9 mouse cellular contexts compared by ENCODE assay signal in the genomic region with DNA sequence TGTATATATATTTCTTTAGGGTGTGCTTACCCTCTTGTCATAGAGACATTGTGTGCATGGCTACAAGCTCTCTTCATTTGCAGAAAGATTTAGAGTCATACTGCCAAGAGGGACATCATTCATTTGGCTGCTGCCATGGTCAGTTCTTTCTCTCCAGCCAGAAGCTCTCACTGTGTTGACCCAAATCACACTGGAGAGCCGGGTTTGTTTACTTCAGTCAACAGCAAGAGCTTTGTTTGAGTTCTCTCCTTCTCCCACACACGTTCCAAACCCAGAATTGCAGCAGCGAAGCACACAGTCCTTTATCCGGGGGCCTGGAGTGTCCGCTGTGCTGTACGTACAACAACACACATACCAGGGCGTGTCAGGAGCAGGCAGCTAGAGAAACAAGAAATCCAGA.
DNase-seq lines count a peak whose midpoint lies in the region; ATAC-seq and TF ChIP-seq lines count a peak whose summit lies in the region.
"Had no signal": no experiment of that assay in that cellular context is flagged by ENCODE, and none has a peak within 500 bp of the region (broad histone marks: within the 10 kb centered on the region; RNA-seq: fewer than 3 reads in every experiment).

No protein-coding gene starts in this region.

- H3K4me3 ChIP-seq in kidney, embryonic 15.5 days (replicated peaks): no peak overlapping the region
- H3K4me3 ChIP-seq in lung, embryonic 14.5 days (ENCODE audit: low read depth, low read length): no peak overlapping the region

- no peaks in the 10 kb centered on the region for H3K36me3 ChIP-seq in kidney, embryonic 15.5 days
- no peaks in the 10 kb centered on the region for H3K36me3 ChIP-seq in lung, embryonic 14.5 days (ENCODE audit: insufficient read depth)

- no peak for TF ChIP-seq CTCF in lung, embryonic 14.5 days (IDR thresholded peaks at IDR 0.05; ENCODE audit: low read depth)

- peaks cover 35% of the 10 kb centered on the region for H3K4me1 ChIP-seq in kidney, embryonic 15.5 days
- peaks cover 16% of the 10 kb centered on the region for H3K4me1 ChIP-seq in lung, embryonic 14.5 days (ENCODE audit: insufficient read depth)

- no peak overlapping the region for H3K4me2 ChIP-seq in kidney, embryonic 15.5 days
- no peak overlapping the region for H3K4me2 ChIP-seq in lung, embryonic 14.5 days

- peak overlapping the region; percentile 54; the same call in 1 of the 2 replicates for H3K27ac ChIP-seq in kidney, embryonic 15.5 days
- no peak overlapping the region for H3K27ac ChIP-seq in lung, embryonic 14.5 days (ENCODE audit: low read depth)
- H3K27ac ChIP-seq: macrophage had no signal

- no peaks in the 10 kb centered on the region for H3K27me3 ChIP-seq in kidney, embryonic 15.5 days
- H3K27me3 ChIP-seq in lung, embryonic 14.5 days (ENCODE audit: insufficient read depth, low read length): no peaks in the 10 kb centered on the region

- H3K9me3 ChIP-seq in kidney, embryonic 15.5 days (replicated peaks): no peaks in the 10 kb centered on the region
- no peaks in the 10 kb centered on the region for H3K9me3 ChIP-seq in lung, embryonic 14.5 days (ENCODE audit: low read depth, low read length)

- ATAC-seq in kidney, embryonic 15.5 days (replicated peaks; ENCODE audit: low FRiP score): no peak
- peak; percentile 26; the same call in 1 of the 2 replicates for ATAC-seq in lung, embryonic 14.5 days (ENCODE audit: insufficient read depth)

- H3K9ac ChIP-seq in kidney, embryonic 15.5 days: no peak overlapping the region
- no peak overlapping the region for H3K9ac ChIP-seq in lung, embryonic 14.5 days

- WGBS in kidney, embryonic 15.5 days: 49% methylated on average over 7 of the region's 7 CpGs
- 24% methylated on average over 7 of the region's 7 CpGs for WGBS in lung, embryonic 14.5 days

- no peak for DNase-seq in kidney, postnatal 25 days
- peak; percentile 41 for DNase-seq in cerebellum, adult 9-10 months
- DNase-seq in cerebellum, postnatal 25 days: peak; percentile 17 to 20
- peak; percentile 71 for DNase-seq in lung, embryonic 14.5 days
- no peak for DNase-seq in thymus, postnatal 14 days
- DNase-seq in urinary bladder, postnatal 14 days (ENCODE audit: low spot score): no peak
- DNase-seq: thymus, postnatal 25 days had no signal

Comparison
In these comparisons a context has a peak if more than half of its experiments do, and no peak if none do; other contexts are left out.
1. DNase-seq: peak in cerebellum, adult 9-10 months (single experiment), cerebellum, postnatal 25 days (2 of 2) and lung, embryonic 14.5 days (single experiment); none in kidney, postnatal 25 days (0 of 2), thymus, postnatal 14 days (single experiment) and urinary bladder, postnatal 14 days (single experiment).